Mouse (Mus musculus): ENCODE measurements at regions not wholly inside any gene's neighbourhood (a gene's known extent, or its start where the extent isn't known, plus 50 kb on each side); places are given as distances from the start of the nearest gene placed in this dataset.

GRCm38 (mm10) chr6:59556668-59557310 lies 130.7 kb upstream of the Gprin3 start:
- no peak for DNase-seq (ENCODE audit: low spot score in 2 of 2)

GRCm38 (mm10) chr6:59537025-59537424 lies 110.9 kb upstream of the Gprin3 start:
- no peak for DNase-seq (ENCODE audit: low spot score in 2 of 2)

- DNase-seq (ENCODE audit: low spot score in 2 of 2), result no peak
These were observed 98.8 kb upstream of the Gprin3 start for GRCm38 (mm10) chr6:59524940-59525265.

GRCm38 (mm10) chr6:59524095-59524939 lies 98.2 kb upstream of the Gprin3 start:
- DNase-seq (ENCODE audit: low spot score in 2 of 2), result no peak

GRCm38 (mm10) chr6:59522960-59523359 lies 96.9 kb upstream of the Gprin3 start:
- no peak for DNase-seq (ENCODE audit: low spot score in 2 of 2)

GRCm38 (mm10) chr6:59500818-59501217 lies 74.7 kb upstream of the Gprin3 start:
- DNase-seq (ENCODE audit: low spot score in 2 of 2), result peak; percentile 29 to 41

GRCm38 (mm10) chr6:59498800-59499199 lies 72.7 kb upstream of the Gprin3 start:
- DNase-seq (ENCODE audit: low spot score in 2 of 2), result no peak

GRCm38 (mm10) chr6:59498079-59498478 lies 72.0 kb upstream of the Gprin3 start:
- peak; percentile 38 to 76 for DNase-seq (ENCODE audit: low spot score in 2 of 2)

- DNase-seq (ENCODE audit: low spot score in 2 of 2), result peak; percentile 43 to 54
These were observed 63.0 kb upstream of the Gprin3 start for GRCm38 (mm10) chr6:59489001-59489575.

GRCm38 (mm10) chr6:59488386-59488785 lies 62.3 kb upstream of the Gprin3 start:
- DNase-seq (ENCODE audit: low spot score in 2 of 2), result no peak

- no peak for DNase-seq (ENCODE audit: low spot score in 2 of 2)
These were observed 57.9 kb upstream of the Gprin3 start for GRCm38 (mm10) chr6:59484004-59484403.

GRCm38 (mm10) chr6:59483587-59483986 lies 57.5 kb upstream of the Gprin3 start:
- DNase-seq (ENCODE audit: low spot score in 2 of 2), result peak; percentile 37 to 71
